ENCODE assay signal across 9 mouse cellular contexts in the genomic region with DNA sequence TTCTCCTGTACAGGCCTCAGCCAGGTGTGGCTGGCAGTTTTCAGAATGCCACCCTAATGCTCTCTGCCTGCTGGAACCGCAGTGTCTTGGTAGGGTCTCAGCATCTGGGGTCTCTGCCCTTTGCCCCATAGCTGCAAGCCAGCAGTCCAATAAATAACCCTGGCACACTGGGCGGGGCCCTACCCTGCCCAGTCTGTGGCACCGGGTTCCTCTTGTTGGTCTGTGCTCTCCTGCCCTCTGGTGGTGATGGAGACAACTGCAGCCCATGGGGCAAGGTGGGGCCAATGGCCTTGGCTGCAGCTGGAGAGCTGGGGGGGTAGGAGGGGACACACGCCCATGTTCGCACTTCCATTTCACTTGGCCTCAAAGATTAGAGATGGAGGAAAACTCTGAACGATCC.
DNase-seq lines count a peak whose midpoint lies in the region; ATAC-seq and TF ChIP-seq lines count a peak whose summit lies in the region.
"Had no signal": no experiment of that assay in that cellular context is flagged by ENCODE, and none has a peak within 500 bp of the region (broad histone marks: within the 10 kb centered on the region; RNA-seq: fewer than 3 reads in every experiment).

No protein-coding gene starts in this region.

- H3K4me1 ChIP-seq in MEL (ENCODE audit: control insufficient read depth in 1 of 2, insufficient read depth in 2 of 2, low read length in 2 of 2) = no peaks in the 10 kb centered on the region
- H3K4me1 ChIP-seq in forebrain, embryonic 14.5 days (ENCODE audit: control insufficient read depth, insufficient read depth, low read length) = peaks cover 13% of the 10 kb centered on the region
- no peaks in the 10 kb centered on the region for H3K4me1 ChIP-seq in hindbrain, embryonic 11.5 days (replicated peaks; ENCODE audit: control insufficient read depth, insufficient read depth, low read length)

- no peak overlapping the region for H3K4me3 ChIP-seq in MEL (ENCODE audit: control insufficient read depth in 1 of 2, insufficient read depth in 1 of 2, low read depth in 2 of 2, low read length in 2 of 2)
- no peak overlapping the region for H3K4me3 ChIP-seq in forebrain, embryonic 14.5 days (ENCODE audit: low read depth, low read length)
- H3K4me3 ChIP-seq in hindbrain, embryonic 11.5 days (ENCODE audit: low read depth, low read length) = no peak overlapping the region
- H3K4me3 ChIP-seq: limb, embryonic 15.5 days had no signal

- TF ChIP-seq CTCF in MEL (IDR thresholded peaks at IDR 0.05 in 2 of 3, conservative IDR thresholded peaks at IDR 0.05 in 1 of 3; ENCODE audit: control insufficient read depth in 1 of 3, insufficient read depth in 1 of 3, low read depth in 2 of 3, low read length in 3 of 3, poor library complexity in 1 of 3, severe bottlenecking in 1 of 3) = peak; percentile 62 to 84 (median 75); a peak in 5 of 6 replicates

- whole genome bisulfite sequencing in forebrain, embryonic 14.5 days = 22% methylated on average over 6 of the region's 6 CpGs
- 31% methylated on average over 6 of the region's 6 CpGs for WGBS in hindbrain, embryonic 11.5 days

- no peak overlapping the region for H3K27ac ChIP-seq in MEL (ENCODE audit: control insufficient read depth, low read depth, low read length)
- peak overlapping the region; percentile 68; the same call in 1 of the 2 replicates for H3K27ac ChIP-seq in forebrain, embryonic 14.5 days (ENCODE audit: low read depth, low read length)
- H3K27ac ChIP-seq in hindbrain, embryonic 11.5 days (ENCODE audit: low read depth, low read length) = no peak overlapping the region
- H3K27ac ChIP-seq: limb, embryonic 15.5 days had no signal

- TF ChIP-seq EP300 in MEL (IDR thresholded peaks at IDR 0.05; ENCODE audit: low read depth in 1 of 2, low read length in 2 of 2) = no peak

- no peaks in the 10 kb centered on the region for H3K9me3 ChIP-seq in MEL (replicated peaks; ENCODE audit: insufficient read depth, low read length)
- H3K9me3 ChIP-seq in forebrain, embryonic 14.5 days (replicated peaks; ENCODE audit: control insufficient read depth, low read length) = no peaks in the 10 kb centered on the region
- no peaks in the 10 kb centered on the region for H3K9me3 ChIP-seq in hindbrain, embryonic 11.5 days (ENCODE audit: control insufficient read depth, low read length)
- H3K9me3 ChIP-seq: limb, embryonic 15.5 days had no signal

- no peak overlapping the region for H3K4me2 ChIP-seq in forebrain, embryonic 14.5 days (ENCODE audit: low read length)
- H3K4me2 ChIP-seq in hindbrain, embryonic 11.5 days (replicated peaks; ENCODE audit: low read depth, low read length) = no peak overlapping the region
- H3K4me2 ChIP-seq: limb, embryonic 15.5 days had no signal

- H3K9ac ChIP-seq in MEL (ENCODE audit: control insufficient read depth, low read depth, low read length, poor library complexity, severe bottlenecking) = no peak overlapping the region
- H3K9ac ChIP-seq in forebrain, embryonic 14.5 days (ENCODE audit: low read length) = no peak overlapping the region
- H3K9ac ChIP-seq in hindbrain, embryonic 11.5 days (ENCODE audit: low read depth, low read length) = no peak overlapping the region
- H3K9ac ChIP-seq: limb, embryonic 15.5 days had no signal

- peak; percentile 55 for TF ChIP-seq RAD21 in MEL (IDR thresholded peaks at IDR 0.05; ENCODE audit: low read depth, low read length)

- no peak for TF ChIP-seq POLR2A in MEL (IDR thresholded peaks at IDR 0.05; ENCODE audit: control insufficient read depth in 1 of 2, insufficient read depth in 1 of 2, low read depth in 1 of 2, low read length in 2 of 2, poor library complexity in 1 of 2)

- no peaks in the 10 kb centered on the region for H3K36me3 ChIP-seq in MEL (ENCODE audit: control insufficient read depth in 1 of 2, insufficient read depth in 2 of 2, low read length in 2 of 2)
- peaks cover 4% of the 10 kb centered on the region; the same call in 1 of the 2 replicates for H3K36me3 ChIP-seq in forebrain, embryonic 14.5 days (ENCODE audit: control insufficient read depth, insufficient read depth, low read length)
- no peaks in the 10 kb centered on the region for H3K36me3 ChIP-seq in hindbrain, embryonic 11.5 days (ENCODE audit: control insufficient read depth, insufficient read depth, low read length)
- H3K36me3 ChIP-seq: limb, embryonic 15.5 days had no signal

- peak; percentile 47 for DNase-seq in MEL (ENCODE audit: low read depth, low spot score)
- peak; percentile 83 for DNase-seq in forebrain, embryonic 14.5 days (ENCODE audit: low spot score)
- peak; percentile 87 for DNase-seq in hindbrain, embryonic 11.5 days (ENCODE audit: low spot score)
- DNase-seq in layer of hippocampus, adult 9-11 months = peak; percentile 81
- peak; percentile 82 for DNase-seq in lung, postnatal 14 days
- peak; percentile 86 for DNase-seq in retina, embryonic 14.5 days (ENCODE audit: low spot score)
- DNase-seq in thymus, postnatal 14 days = peak; percentile 77

- no peaks in the 10 kb centered on the region for H3K79me2 ChIP-seq in MEL (ENCODE audit: control insufficient read depth, insufficient read depth, low read length, poor library complexity)

- H3K27me3 ChIP-seq in MEL (ENCODE audit: control insufficient read depth in 1 of 2, insufficient read depth in 2 of 2, low read length in 2 of 2) = no peaks in the 10 kb centered on the region
- no peaks in the 10 kb centered on the region for H3K27me3 ChIP-seq in forebrain, embryonic 14.5 days (replicated peaks; ENCODE audit: control insufficient read depth, insufficient read depth, low read length)
- H3K27me3 ChIP-seq in hindbrain, embryonic 11.5 days (ENCODE audit: control insufficient read depth, insufficient read depth, low read length) = no peaks in the 10 kb centered on the region
- H3K27me3 ChIP-seq: limb, embryonic 15.5 days had no signal

- peak; percentile 65 for ATAC-seq in cerebellum, adult (ENCODE audit: insufficient number of reproducible peaks, low FRiP score, low TSS enrichment)
- peak; percentile 74 for ATAC-seq in forebrain, embryonic 14.5 days
- ATAC-seq in hindbrain, embryonic 11.5 days (ENCODE audit: low FRiP score) = peak; percentile 63

TF ChIP-seq in MEL, 35 proteins besides CTCF, POLR2A, EP300 and RAD21:
- TF ChIP-seq TAL1 (IDR thresholded peaks at IDR 0.05; ENCODE audit: low read length) (no peak), ZC3H11A (IDR thresholded peaks at IDR 0.05; ENCODE audit: low read depth, low read length) (peak; percentile 41; the same call in 1 of the 2 replicates), SMC3 (IDR thresholded peaks at IDR 0.05; ENCODE audit: low read depth, low read length) (peak; percentile 65)
